Mouse (Mus musculus): ENCODE data around the gene Foxp1. TPM values are rescaled to one million over a fixed set of nuclear protein-coding genes. Genes with fewer than 3 reads are reported as not detected.
A peak's percentile ranks its signal among the peaks of the same experiment; 100 is the strongest.

Foxp1 gene
- polyA plus RNA-seq, 1 experiment from 2014 or later, result 121 TPM

- DNase-seq (ENCODE audit: low spot score), result no peak
- H3K4me3 ChIP-seq (ENCODE audit: low read depth, low read length), result no peak overlapping the region
- H3K27ac ChIP-seq (ENCODE audit: low read length), result no peak overlapping the region
- no peaks in the 10 kb centered on the region for H3K9me3 ChIP-seq (ENCODE audit: low read length)
- H3K36me3 ChIP-seq (ENCODE audit: insufficient read depth, low read length), result no peaks in the 10 kb centered on the region
- H3K9ac ChIP-seq (replicated peaks; ENCODE audit: low read depth), result no peak overlapping the region
- 74% methylated on average over 11 of the region's 11 CpGs for WGBS
- no peak for ATAC-seq
- H3K4me2 ChIP-seq (replicated peaks; ENCODE audit: low read depth, low read length), result no peak overlapping the region
- no peak for TF ChIP-seq CTCF (IDR thresholded peaks at IDR 0.05)
- TF ChIP-seq EP300 (IDR thresholded peaks at IDR 0.05), result no peak
- H3K27me3 ChIP-seq (replicated peaks; ENCODE audit: insufficient read depth, low read length), result no peaks in the 10 kb centered on the region
- H3K4me1 ChIP-seq (ENCODE audit: insufficient read depth, low read depth, low read length), result peaks cover 5% of the 10 kb centered on the region; the same call in 1 of the 2 replicates
These were observed 384.5 kb downstream of the Foxp1 start for GRCm38 (mm10) chr6:99138041-99138440.

GRCm38 (mm10) chr6:99137071-99137470 is 385.4 kb downstream of the Foxp1 start:
- no peak for ATAC-seq

DNA sequence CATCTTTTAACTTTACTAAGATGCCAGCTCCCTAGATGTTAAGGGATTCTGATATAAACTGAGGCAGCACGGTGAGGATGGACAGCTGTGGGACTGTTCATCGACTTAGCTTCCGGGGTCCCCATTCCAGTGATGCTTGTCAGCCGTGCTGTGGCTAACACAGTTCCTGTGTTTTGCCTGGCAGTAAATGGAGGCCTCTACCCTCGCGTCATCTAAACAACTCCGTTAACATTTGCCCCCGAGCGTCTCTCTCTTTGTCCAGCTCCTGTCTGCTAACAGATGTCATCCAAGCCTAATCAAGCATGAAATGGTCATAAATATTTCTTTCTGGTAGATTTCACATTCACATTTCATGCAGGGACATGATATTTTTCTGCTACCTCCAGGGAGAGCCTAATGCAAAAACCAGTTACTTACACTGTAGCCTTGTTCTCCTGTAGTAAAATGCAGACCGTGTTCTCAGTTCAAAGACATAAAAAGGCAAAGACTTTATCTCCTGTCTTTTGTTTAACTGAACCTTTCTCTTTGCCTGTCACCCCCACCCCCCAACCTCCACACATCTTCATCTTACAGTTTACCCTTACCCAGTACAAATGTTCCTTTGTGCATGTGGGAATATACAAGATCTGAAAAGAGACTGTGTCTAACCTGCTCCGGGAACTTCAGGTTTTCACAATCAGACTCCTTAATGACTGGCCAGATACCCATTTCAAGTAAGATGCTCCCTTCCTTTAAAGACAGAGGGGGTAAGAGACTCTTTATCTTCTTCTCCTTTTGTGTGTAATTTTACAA is 386.4 kb downstream of the Foxp1 start:
- Histone ChIP-seq H3K27ac (ENCODE audit: low read length) (no peak overlapping the region), H3K36me3 (ENCODE audit: insufficient read depth, low read length) (no peaks in the 10 kb centered on the region), H3K4me2 (replicated peaks; ENCODE audit: low read depth, low read length) (no peak overlapping the region), H3K9me3 (ENCODE audit: low read length) (no peaks in the 10 kb centered on the region), H3K9ac (replicated peaks; ENCODE audit: low read depth) (no peak overlapping the region), H3K27me3 (replicated peaks; ENCODE audit: insufficient read depth, low read length) (no peaks in the 10 kb centered on the region), H3K4me1 (ENCODE audit: insufficient read depth, low read depth, low read length) (no peaks in the 10 kb centered on the region), H3K4me3 (ENCODE audit: low read depth, low read length) (no peak overlapping the region)
- no peak for DNase-seq (ENCODE audit: low spot score)
- TF ChIP-seq EP300 (IDR thresholded peaks at IDR 0.05) (no peak), CTCF (IDR thresholded peaks at IDR 0.05) (no peak)
- 48% methylated on average over 11 of the region's 11 CpGs for WGBS
- ATAC-seq, result no peak; the same call in 1 of the 2 replicates

More at GRCm38 (mm10) chr6:99137071-99137470, 385.4 kb downstream of the Foxp1 start:
- no peaks in the 10 kb centered on the region for H3K27me3 ChIP-seq (replicated peaks; ENCODE audit: insufficient read depth, low read length)
- H3K4me3 ChIP-seq (ENCODE audit: low read depth, low read length), result no peak overlapping the region
- no peaks in the 10 kb centered on the region for H3K4me1 ChIP-seq (ENCODE audit: insufficient read depth, low read depth, low read length)
- no peaks in the 10 kb centered on the region for H3K9me3 ChIP-seq (ENCODE audit: low read length)
- TF ChIP-seq CTCF (IDR thresholded peaks at IDR 0.05), result no peak
- TF ChIP-seq EP300 (IDR thresholded peaks at IDR 0.05), result no peak
- no peak for DNase-seq (ENCODE audit: low spot score)
- H3K27ac ChIP-seq (ENCODE audit: low read length), result no peak overlapping the region
- H3K4me2 ChIP-seq (replicated peaks; ENCODE audit: low read depth, low read length), result no peak overlapping the region
- 77% methylated on average over 11 of the region's 11 CpGs for WGBS
- H3K9ac ChIP-seq (replicated peaks; ENCODE audit: low read depth), result no peak overlapping the region
- no peaks in the 10 kb centered on the region for H3K36me3 ChIP-seq (ENCODE audit: insufficient read depth, low read length)

- no peak for TF ChIP-seq EP300 (IDR thresholded peaks at IDR 0.05)
- no peak for TF ChIP-seq CTCF (IDR thresholded peaks at IDR 0.05)
- H3K27me3 ChIP-seq (replicated peaks; ENCODE audit: insufficient read depth, low read length), result no peaks in the 10 kb centered on the region
- no peaks in the 10 kb centered on the region for H3K9me3 ChIP-seq (ENCODE audit: low read length)
- DNase-seq (ENCODE audit: low spot score) (no peak), ATAC-seq (no peak)
- H3K36me3 ChIP-seq (ENCODE audit: insufficient read depth, low read length), result no peaks in the 10 kb centered on the region
- no peaks in the 10 kb centered on the region for H3K4me1 ChIP-seq (ENCODE audit: insufficient read depth, low read depth, low read length)
- H3K4me3 ChIP-seq (ENCODE audit: low read depth, low read length), result no peak overlapping the region
- H3K9ac ChIP-seq (replicated peaks; ENCODE audit: low read depth), result no peak overlapping the region
- H3K27ac ChIP-seq (ENCODE audit: low read length), result no peak overlapping the region
- no peak overlapping the region for H3K4me2 ChIP-seq (replicated peaks; ENCODE audit: low read depth, low read length)
- WGBS, result 50% methylated on average over 4 of the region's 4 CpGs
These were observed 390.7 kb downstream of the Foxp1 start for GRCm38 (mm10) chr6:99131815-99132214.

DNA sequence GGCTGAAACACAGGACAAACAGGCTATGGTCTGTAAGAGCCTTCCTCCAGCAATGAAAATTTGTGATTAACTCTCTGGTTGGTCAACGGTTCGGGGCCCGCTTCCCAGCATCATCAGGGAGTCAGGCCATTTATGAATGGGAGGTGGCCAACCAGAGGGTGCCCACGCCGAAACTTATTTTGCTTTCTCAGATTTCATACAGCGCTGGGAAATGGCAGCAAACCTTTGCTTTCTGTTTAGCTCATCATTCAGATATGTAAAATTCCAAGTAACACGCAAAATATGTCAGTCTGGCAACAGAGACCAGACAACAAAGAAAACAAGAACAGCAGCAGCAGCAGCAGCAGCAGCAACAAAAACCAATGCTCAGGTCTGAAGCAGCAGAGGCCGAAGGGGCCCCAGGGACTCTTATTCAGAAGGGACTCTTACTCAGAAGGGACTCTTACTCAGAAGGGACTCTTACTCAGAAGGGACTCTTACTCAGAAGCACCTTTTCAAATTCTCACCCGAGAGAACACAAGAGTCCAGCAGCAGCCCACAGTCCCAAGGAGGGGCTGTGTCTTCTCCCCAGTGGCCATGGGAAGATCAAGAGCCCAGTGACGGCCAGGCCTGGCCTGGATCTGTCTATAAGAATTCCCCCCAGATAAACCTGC is 391.6 kb downstream of the Foxp1 start:
- ATAC-seq (peak; percentile 70), DNase-seq (ENCODE audit: low spot score) (peak; percentile 42)
- Histone ChIP-seq H3K4me3 (ENCODE audit: low read depth, low read length) (no peak overlapping the region), H3K36me3 (ENCODE audit: insufficient read depth, low read length) (no peaks in the 10 kb centered on the region), H3K27ac (ENCODE audit: low read length) (no peak overlapping the region), H3K9me3 (ENCODE audit: low read length) (no peaks in the 10 kb centered on the region), H3K27me3 (replicated peaks; ENCODE audit: insufficient read depth, low read length) (no peaks in the 10 kb centered on the region), H3K4me1 (ENCODE audit: insufficient read depth, low read depth, low read length) (no peaks in the 10 kb centered on the region), H3K4me2 (replicated peaks; ENCODE audit: low read depth, low read length) (no peak overlapping the region), H3K9ac (replicated peaks; ENCODE audit: low read depth) (no peak overlapping the region)
- no peak for TF ChIP-seq CTCF (IDR thresholded peaks at IDR 0.05)
- peak; percentile 28; the same call in 1 of the 2 replicates for TF ChIP-seq EP300 (IDR thresholded peaks at IDR 0.05)
- 62% methylated on average over 10 of the region's 10 CpGs for WGBS

DNA sequence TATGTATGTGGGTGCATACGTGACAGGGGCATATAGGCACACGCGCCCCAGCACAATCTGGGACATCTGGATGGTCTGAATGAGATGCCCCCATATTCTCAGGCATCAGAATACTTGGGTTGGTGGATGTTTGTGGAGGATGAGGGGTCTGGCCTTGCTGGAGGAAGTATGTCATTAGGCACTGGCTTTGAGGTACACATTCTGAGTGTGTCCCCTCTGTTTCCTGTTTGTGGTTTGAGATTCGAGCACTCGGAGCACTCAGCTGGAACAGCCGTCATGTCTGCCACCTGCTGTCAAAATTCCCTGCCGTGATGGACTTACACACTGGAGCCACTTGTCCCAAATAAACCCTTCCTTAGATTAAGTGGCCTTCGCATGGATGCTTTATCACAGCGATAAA is 395.8 kb downstream of the Foxp1 start:
- DNase-seq (ENCODE audit: low spot score), result no peak
- no peaks in the 10 kb centered on the region for H3K9me3 ChIP-seq (ENCODE audit: low read length)
- H3K27ac ChIP-seq (ENCODE audit: low read length), result no peak overlapping the region
- 72% methylated on average over 9 of the region's 9 CpGs for WGBS
- ATAC-seq, result no peak
- H3K4me3 ChIP-seq (ENCODE audit: low read depth, low read length), result no peak overlapping the region
- no peak for TF ChIP-seq CTCF (IDR thresholded peaks at IDR 0.05)
- no peak for TF ChIP-seq EP300 (IDR thresholded peaks at IDR 0.05)
- no peak overlapping the region for H3K9ac ChIP-seq (replicated peaks; ENCODE audit: low read depth)
- H3K4me2 ChIP-seq (replicated peaks; ENCODE audit: low read depth, low read length), result no peak overlapping the region
- no peaks in the 10 kb centered on the region for H3K4me1 ChIP-seq (ENCODE audit: insufficient read depth, low read depth, low read length)
- H3K27me3 ChIP-seq (replicated peaks; ENCODE audit: insufficient read depth, low read length), result no peaks in the 10 kb centered on the region
- H3K36me3 ChIP-seq (ENCODE audit: insufficient read depth, low read length), result no peaks in the 10 kb centered on the region
